Mouse (Mus musculus): ENCODE measurements at regions not wholly inside any gene's neighbourhood (a gene's known extent, or its start where the extent isn't known, plus 50 kb on each side); places are given as distances from the start of the nearest gene placed in this dataset.

DNA sequence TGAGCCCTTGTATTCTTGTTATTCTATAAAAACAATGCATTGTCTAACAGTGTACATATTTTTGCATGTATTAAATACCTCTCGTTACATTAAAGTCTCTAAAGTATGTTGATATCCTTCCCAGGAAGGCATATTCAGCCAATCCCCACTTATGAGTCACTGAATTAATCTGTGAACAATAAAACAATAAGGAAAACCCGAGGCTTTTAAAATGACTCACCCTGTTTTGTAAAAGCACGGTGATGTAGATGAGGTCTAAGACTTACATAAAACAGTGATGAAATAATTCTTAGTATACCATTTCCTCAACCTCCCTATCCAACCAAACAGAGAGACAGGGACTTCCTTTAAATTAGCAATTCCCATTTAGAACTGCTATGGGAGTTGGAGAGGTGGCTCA lies 95.8 kb downstream of the Asb7 start:
- no peak for DNase-seq (ENCODE audit: low spot score)

DNA sequence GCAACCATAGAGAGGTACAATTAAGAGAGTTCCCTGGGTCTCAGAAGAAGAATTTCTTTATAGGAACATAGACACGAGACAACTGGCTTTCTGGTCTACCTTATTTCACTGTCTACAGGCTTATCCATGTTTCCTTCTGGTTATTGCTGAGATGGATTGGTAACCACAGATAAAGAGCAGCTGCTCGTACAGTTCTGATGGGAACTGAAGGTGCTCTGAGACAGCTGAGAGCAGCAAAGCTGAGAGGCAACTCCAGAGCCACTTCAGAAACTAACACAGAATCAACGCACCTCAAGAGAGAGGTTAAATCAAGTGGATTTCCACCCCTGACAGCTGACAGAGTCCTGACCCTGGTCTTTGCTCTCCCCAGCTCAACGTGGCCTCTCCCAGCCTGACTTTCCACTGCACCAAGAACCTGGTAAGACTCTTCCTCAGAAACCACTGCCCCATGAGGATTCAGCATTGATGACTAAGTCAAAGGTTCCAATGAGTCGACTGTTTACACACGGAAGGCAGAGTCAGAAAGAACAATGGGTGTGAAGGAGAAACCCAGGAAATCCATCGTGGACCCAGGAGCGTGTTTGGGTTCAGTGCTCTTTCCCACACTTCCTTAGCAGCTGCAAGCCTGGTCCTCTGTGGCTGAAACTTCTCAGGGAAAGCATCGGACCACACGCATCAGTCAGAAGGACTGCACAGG lies 97.7 kb downstream of the Asb7 start:
- DNase-seq (ENCODE audit: low spot score): no peak

DNA sequence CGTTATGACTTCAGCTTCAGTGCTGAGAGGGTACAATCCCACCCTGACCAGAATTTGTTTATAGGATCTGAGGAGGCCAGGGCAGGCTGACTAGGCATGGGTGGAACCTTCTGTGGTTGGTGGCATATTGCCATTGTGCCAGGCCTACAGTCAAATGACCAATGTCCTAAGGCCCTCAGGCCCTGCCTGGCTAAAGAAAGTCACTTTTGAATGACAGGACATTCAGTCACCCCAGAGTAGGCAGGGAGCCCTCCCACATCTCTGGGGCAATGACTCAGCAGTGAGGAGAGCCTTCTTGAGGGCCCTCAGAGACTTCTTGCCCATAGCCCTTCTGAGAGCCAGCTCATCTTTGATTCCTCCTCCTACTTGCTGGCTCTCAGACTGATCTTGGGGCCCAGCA lies 102.9 kb downstream of the Asb7 start:
- no peak for DNase-seq (ENCODE audit: low spot score)

DNA sequence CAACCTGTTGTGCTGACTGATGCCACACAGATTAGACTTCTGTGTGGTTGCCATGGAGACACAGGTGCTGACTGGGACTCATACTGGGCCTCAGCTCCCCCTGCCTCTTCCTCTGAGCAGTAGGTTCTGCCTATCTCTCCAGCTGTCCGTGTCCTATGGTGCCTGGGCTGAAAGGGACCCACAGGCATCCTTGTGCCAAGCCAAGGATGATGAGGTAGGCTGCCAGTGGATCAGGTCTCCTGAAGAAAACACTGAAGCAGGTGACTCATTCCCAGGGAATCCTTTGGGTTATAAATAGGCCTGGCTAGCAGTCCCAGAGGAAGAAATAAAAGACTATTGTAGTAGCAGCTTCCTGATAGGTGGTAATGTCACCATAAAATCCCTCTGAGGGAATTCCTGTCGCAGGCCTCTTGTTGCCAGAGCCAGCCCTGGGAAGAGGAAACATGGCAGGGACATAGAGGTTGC lies 108.7 kb downstream of the Asb7 start:
- DNase-seq (ENCODE audit: low spot score): no peak

DNA sequence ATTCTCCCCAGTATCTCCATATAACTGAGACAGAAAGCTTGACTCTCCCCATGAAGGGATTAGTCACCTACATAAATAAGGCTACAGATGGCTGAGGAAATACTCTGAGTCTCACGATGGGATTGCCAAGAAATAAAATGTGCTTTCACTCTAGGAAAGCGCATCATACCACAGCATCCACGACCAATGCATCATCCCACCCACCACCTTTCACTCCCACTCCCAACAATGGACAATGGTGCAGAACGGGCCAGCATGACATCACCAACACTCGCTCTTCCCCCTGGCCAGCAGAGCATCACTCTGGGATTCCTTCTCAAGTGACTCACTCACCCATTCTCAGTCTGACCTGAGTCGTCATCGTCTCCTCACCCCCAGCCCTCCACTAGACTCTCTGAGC lies 113.1 kb downstream of the Asb7 start:
- no peak for DNase-seq (ENCODE audit: low spot score)

DNA sequence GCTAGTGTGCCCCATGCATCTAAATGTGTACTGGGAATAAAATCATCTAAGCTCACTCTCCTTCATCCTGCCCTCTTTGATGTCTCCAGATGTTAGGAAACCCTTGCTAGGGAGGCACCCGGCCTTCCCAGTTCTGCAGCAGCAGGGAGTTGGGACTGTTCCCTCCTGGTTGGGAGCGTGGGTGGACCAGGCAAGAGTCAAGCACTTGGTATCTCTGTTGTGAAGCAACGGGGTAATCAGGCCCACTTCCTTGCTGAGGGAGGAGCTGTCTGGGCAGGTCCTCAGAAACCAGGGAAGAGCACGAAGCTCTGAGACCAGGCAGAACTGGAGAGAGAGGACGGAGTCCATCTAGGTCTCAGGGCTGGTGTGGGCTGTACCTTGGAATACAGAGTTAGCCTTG lies 117.9 kb downstream of the Asb7 start:
- DNase-seq (ENCODE audit: low spot score): no peak

DNA sequence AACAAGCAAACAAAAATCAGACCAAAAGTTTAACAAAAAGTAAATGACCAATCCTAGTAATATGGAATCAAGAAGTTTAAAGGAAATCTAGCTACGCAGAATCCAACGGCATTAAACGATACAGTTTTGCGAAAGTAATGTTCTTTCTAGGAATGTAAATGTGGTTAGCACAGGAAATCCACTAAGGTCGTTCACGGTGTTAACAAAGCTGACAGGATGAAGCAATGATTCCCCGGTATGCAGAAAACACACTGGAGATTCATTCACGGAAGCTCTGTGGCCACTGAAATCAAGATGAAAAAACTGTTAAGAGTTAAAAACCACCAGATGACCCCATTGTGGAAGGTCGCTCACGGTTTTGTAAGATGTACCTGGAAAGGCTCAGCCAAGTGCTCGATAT lies 120.4 kb upstream of the Aldh1a3 start:
- DNase-seq (ENCODE audit: low spot score): no peak

DNA sequence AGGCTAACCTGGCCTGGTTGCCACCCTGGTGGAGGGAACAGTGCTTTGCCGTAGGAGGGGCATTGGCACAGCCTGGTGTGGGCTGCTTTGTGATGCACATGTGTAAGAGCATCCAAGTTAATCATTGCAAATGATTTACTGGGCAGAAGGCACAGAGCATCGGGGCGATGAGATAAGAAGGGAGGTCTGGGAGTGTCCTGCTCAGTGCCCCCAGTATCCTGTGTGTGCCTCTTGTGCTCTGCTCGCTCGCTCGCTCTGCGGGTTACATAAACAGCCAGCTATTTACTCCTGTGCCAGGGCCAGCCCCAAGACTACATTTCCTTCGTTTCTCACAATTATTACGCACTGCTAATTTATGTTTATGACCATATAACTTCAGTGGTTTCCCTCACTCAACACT lies 117.9 kb upstream of the Aldh1a3 start:
- DNase-seq (ENCODE audit: low spot score): no peak

DNA sequence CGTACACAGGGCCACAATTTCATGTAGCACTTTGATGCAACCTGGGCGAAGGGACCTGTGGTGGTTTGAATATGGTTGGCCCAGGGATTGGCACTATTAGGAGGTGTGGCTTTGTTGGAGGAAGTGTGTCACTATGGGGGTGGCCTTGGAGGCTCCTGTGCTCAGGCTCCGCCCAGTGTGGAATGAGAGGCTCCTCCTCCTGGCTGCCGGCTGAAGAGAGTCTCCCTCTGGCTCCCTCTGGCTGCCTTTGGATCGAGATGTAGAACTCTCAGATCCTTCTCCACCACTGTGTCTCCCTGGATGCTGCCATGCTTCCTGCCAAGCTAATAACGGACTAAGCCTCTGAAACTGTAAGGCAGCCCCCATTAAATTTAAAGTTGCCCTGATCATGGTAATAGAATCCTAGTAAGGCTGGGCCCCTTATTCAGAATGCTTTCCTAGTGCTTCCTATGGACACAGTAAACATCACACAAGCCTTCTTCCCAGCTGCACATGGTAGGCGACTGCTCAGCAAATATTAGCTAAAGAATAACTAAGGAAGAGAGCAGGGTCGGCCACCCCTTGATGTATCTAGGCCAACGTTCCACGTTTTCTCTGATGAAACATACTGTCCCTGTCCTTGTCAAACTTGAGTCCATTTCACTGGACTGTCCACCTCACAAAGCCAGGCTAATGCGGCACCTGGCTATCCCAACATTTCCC lies 117.2 kb upstream of the Aldh1a3 start:
- DNase-seq (ENCODE audit: low spot score): no peak

DNA sequence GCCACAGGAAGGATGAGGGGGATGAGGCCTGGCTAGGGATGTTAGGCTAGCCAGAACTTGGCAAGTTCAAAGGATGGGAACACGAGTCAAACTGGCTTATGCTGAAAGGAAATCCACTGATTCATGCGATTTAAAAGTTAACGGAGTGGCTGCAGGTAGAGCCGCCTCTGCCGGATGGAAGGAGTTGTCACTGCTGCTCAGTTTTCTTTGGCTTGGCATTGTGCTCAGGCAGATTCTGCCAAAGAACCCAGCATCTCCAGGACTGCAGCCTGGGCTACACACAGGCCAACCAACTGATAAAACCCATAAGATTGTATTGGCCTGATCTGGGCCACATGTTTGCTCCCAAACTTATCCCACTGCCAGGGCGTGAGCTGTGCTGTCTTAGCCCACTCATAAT lies 105.3 kb upstream of the Aldh1a3 start:
- DNase-seq (ENCODE audit: low spot score): no peak

DNA sequence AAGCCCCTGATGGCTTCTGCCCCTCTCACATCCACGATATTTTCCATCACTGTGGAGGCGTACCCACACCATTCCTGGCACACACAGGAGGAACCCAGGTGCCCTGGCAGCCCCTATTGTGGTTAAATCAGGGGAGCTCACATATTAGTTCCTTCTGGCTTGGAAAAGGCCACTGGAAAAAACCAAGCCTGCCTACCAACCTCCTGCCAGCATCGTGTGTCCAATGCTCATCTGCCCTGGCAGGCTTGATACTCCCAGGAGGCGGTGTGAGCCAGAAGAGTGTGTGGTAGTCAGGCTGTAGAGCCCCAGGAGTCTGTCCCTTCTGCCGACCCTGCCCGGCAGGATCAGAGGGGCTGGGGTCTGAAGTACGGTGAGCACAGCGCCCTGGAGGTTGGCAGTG lies 104.7 kb upstream of the Aldh1a3 start:
- no peak for DNase-seq (ENCODE audit: low spot score)

DNA sequence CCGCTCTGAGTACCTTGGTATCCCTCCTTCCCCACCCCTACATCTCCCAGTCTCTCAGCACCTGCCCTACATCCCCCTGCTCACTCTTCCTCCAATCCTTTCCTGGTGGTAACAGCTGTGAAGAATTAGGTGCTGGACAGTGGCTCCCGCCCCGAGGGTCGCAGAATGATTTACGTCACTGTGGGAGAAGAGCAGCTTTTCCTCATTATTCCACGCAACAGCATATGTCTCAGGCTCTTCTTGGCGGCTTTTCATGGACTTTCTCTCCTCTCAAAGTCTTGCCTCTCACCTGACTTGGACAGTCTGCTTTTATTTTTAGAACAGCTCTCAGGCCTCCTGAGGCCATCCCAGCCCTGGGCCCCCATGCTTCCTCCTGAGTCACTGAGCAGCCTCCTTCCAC lies 103.8 kb upstream of the Aldh1a3 start:
- peak; percentile 41 for DNase-seq (ENCODE audit: low spot score)

DNA sequence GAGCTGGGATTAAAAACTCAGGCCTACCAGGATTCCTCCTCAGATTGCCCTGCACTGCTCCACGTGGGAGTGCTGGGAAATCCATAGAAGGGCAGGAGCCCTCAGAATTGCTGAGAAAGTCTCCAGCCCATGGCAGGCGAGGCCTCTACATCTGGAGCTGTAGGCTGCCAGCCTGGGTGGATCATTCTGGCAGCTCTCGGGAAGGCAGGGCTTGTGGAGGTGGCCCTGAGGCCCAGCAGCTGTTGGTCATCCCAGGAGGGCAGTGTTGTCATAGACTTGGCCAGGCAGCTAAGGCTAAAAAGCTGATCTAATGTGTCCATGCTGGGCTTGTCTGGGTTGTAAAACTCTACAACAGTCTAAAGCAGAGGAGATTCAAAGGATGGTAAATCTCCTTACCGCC lies 101.6 kb upstream of the Aldh1a3 start:
- no peak for DNase-seq (ENCODE audit: low spot score)

DNA sequence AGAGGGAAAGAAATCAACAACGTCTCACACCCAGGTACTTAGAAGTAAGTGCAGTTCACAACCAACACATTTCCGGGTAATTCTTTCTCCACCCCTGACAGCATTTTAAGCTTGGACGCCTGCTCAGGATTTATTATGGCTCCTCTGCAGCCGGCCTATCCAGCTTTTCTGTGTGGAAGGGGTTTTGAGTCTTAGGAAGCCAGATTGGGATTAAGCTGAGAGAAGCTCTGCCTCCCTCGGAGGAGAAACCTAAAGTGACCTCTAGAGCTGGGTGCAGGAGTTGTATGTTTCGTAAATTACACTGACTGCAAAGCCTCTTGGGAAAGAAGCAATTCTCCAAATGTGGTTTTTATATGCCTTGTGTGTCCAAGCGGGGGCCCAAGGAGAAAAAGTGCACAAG lies 96.6 kb upstream of the Aldh1a3 start:
- no peak for DNase-seq (ENCODE audit: low spot score)

DNA sequence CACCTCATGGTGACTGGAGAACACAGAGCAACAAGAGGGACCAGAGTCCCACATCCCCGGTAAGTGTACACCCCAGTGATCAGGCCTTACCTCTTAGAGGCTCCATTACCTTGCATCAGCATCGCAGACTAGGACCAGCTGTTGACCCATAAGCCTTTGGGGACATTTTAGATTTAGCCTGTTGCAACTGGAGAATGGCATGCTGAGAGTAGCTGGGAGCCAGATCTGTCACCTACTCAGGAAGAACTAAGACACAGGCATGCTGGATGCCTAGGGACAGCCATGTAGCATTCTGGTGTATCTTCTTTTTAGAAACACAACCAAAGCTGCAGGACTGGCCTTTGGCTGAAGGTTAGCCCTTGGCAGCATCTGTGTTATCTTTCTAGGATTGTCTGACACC lies 94.2 kb upstream of the Aldh1a3 start:
- no peak for DNase-seq (ENCODE audit: low spot score)

DNA sequence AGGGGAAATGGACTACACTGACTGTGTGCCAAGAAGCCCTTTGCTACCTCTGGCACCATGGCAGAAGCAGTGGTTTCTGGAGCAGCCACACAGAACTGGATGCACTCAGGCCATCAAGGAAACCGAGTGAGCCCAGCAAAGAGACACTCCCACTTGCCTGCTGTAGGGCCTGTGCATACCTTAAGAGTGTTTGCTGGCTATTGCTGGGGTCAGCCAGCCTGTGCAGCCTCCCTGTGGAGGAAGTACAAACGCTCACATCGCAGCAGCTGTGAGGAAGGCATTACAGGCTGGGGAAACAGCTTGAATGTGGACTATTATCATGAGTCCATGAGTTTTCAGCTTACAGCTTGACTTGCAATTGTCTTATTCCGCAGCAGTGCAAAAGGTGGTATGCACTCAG lies 88.8 kb upstream of the Aldh1a3 start:
- DNase-seq (ENCODE audit: low spot score): peak; percentile 15

DNA sequence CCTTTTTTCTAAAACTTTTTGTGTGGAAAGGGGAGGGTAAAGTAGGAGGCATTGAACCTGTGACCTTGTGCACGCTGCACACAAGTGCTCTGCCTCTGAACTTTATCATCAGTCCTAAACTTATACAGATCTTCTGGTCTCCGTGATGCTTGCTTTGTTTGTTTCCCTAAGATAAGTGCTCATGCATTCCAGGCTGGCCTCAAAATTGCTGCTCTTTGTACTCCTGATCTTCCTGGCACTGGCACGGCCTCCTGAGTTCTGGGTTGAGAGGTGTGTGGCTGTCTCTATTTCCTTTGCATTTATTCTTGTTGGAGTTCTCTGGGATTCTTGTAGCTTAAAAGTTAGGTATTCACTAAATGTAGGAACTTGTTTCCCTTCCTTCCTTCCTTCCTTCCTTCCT lies 86.1 kb upstream of the Aldh1a3 start:
- no peak for DNase-seq (ENCODE audit: low spot score)

DNA sequence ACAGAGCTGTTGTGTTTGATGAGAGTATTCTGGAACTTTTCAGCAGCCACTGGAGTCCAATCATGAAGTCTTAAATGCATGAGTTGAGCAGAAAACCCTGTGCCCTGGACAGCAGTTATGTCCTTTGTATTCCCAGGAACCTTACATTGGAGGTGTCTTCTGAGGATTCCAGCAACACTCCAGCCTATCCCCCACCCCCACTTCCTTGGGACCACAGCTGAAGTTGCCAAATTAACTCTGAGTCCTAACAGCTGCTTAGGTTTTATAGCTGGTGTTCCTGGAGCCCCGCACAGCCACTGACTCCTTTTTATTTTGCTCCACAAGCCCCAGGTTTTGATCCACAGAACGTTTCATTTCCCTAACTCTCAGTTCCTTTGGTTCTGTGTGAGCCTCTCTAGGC lies 78.4 kb upstream of the Aldh1a3 start:
- no peak for DNase-seq (ENCODE audit: low spot score)

DNA sequence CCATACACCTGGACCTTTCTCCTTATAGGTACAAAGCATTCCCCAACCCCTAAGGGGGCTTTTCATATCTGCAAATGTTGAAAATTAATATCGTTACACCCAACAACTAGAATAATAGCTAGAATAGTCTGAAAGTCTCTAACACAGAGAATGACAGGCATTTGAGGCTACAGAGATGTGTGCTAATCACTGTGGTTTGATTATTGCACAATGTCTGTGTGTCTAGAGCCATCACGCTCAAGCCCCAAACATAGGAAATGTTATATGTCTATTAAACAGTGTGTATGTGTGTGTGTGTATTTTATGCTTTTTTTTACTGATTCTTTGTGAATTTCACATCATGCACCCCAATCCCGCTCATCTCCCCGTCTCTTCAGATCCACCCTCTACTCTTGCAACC lies 77.2 kb upstream of the Aldh1a3 start:
- DNase-seq (ENCODE audit: low spot score): no peak

DNA sequence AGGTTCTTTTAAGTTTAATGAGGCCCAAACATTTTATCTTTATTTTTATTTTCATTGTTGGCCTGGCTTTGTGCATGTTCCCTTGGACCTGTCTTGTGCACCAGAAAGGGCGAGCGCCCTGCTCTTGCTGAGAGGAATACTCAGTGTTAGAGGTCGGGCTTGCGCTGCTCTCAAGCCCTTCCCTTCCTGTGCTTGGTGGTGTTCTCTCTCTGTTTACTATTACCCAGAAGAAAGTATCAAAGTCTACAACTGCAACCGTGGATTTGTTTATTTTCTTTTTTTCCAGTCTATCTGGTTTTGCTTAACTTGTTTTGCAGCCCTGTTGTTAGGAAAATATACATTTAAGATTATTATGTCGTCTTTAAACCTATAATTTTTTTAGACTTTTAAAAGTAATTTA lies 74.1 kb upstream of the Aldh1a3 start:
- peak; percentile 25 for DNase-seq (ENCODE audit: low spot score)

DNA sequence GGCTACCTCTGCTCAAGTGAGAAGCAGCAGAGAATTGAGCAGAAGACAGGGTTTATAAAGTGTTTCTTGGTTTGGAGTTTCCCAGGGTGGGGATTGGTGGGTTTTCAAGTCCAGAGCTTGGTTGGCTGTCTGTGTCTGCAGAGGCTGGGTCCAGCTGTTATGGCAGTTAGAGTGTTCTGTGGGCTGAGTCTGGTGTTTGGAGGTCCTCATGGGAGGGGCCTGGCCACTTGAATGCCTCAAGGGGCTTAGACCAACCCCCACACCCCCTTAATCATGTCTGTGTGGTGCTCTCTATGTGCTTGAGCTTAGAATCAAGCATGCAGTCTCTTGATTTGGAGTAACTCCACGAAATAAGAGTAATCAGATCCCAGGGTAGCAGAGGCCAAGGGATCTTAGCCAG lies 70.2 kb upstream of the Aldh1a3 start:
- DNase-seq (ENCODE audit: low spot score): no peak

DNA sequence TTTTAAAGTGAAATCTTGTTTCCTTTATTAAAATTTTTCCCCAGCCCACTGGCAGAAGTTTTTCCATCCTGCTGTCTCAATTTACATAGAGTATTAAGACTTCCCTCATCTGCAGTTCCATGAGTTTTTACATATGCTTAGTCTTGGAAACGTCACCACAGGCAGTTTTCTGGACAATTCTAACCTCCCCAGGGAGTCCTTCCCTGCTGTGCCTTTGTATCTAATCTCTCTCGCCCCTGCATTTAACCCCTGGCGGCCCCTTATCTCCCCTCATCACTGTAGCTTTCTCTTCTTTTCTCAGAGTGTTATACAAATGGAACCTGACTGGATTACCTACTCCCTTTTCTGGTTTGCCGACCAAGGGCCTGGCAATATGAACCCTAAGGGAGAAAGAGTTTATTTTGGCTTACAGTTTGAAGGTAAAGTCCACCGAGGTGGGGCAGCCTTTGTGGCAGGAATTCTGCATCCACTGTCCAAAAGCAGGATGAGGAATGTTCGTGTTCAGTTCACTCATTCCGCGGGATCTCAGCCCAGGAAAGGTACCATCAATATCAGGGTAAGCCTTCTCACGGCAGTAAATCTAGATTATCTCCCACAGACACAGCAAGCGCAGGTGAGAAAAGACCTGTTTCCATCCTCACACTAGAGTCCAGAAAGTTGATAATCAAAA lies 66.0 kb upstream of the Aldh1a3 start:
- no peak for DNase-seq (ENCODE audit: low spot score)

DNA sequence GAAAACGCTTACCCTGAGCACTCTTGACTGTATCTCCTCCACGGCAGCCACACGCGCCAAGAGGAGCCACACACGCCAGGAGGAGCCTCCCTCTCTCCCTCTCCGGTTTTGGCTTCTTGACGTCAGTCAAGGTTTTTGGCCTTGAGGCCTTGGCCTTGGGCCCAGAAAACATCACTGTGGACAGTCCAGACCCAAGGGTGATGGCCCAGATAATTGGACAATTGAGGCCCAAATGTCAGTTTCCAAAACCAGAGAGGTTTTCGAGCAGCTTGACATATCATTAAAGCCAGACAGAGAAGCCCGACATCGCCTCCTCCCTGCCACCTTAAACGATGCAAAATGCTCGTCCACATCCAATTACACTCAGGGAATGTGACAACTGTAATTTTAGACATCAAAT lies 65.4 kb upstream of the Aldh1a3 start:
- DNase-seq (ENCODE audit: low spot score): no peak

DNA sequence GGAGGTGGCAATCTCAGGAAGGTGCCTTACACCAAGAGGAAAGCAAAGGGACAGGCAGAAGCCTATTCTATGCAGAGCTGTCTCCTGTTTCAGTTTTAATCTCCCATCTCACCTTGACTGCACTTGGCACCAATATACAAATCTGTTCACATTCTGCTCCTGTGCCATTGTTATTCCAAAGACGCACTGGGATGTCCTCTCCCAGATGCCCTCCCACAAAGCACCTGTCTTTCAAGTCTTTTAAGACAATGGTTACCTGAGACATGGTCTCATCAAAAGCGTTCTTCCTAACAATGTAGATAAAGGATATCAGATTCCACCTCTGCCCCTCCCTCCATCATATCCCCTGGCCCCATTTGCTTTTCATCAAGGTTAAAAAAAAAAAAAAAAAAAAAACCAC lies 64.2 kb upstream of the Aldh1a3 start:
- DNase-seq (ENCODE audit: low spot score): no peak
